Mouse (Mus musculus) heart, adult 8-10 months (tissue): ENCODE data around the gene Tspan4. TPM values are rescaled to one million over a fixed set of nuclear protein-coding genes. Genes with fewer than 3 reads are reported as not detected.

Source experiments
- DNase-seq: peaks from one replicate; pipeline ENCODE4 v3.0.0; 2022; ENCODE audit warnings: low spot score
- total RNA-seq, 4 experiments: library from RNA; stranded (reverse); gene quantifications; 2 replicates each; pipeline ENCODE4 v1.2.4; 2022

Gene Tspan4
- total RNA-seq, 4 experiments from 2014 or later: 25.8 to 45.3 (median 42.8) TPM

DNA sequence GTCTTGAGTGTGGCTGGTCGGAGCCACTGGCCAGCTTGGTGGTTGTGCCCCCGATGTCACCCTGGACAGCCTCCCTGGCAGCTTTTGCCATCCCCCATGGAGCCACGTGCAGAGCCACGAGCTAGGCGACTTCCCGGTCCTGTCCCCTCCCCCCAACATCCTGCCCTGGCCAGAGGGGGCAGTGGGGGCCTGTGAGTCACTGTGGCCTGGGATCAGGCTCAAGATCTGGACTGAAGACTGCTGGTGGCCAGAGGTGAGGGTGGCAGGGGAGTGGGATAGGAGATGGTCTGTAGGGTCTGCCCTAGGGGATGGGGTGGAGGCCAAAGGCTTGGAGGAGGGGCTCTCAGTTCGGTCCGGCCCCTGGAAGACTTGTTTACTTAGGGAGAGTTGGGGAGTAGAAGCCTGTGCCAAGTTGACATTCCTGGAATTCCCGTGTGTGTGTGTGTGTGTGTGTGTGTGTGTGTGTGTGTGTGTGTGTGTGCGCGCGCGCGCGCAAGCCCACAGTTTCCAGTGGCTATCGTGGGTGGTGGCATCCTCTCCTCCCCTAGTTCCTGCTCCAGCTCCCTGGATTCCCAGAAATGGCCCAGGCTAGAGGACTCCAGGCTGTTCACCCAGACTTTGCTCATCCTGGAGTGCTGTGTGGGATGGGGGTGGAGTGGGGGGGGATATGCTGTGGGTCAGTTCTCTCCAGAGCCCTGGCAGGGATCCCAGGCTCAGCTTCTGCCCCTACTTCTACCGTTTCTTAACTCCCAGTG, 1.4 kb downstream of the Tspan4 start:
- peak; percentile 88 for DNase-seq

DNA sequence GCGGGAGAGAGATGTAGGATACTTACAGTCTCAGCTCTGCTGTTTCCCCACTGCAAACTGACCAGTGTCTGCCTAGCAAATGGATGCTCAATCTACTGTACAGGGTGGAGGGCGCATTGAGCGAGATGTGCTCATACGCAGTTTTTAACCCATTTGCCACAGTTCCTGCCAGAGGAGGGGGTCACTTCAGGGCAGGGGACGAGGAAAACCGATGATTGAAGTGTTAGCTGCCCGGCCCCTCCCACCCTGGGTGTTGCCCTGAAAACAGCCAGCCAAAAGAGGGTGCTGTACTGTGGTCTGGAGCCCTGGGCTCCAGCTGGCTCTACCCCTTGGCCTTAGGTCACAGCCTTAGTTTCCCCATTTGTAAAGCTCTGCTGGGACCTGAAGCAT, 1.9 kb downstream of the Tspan4 start:
- DNase-seq: no peak

DNA sequence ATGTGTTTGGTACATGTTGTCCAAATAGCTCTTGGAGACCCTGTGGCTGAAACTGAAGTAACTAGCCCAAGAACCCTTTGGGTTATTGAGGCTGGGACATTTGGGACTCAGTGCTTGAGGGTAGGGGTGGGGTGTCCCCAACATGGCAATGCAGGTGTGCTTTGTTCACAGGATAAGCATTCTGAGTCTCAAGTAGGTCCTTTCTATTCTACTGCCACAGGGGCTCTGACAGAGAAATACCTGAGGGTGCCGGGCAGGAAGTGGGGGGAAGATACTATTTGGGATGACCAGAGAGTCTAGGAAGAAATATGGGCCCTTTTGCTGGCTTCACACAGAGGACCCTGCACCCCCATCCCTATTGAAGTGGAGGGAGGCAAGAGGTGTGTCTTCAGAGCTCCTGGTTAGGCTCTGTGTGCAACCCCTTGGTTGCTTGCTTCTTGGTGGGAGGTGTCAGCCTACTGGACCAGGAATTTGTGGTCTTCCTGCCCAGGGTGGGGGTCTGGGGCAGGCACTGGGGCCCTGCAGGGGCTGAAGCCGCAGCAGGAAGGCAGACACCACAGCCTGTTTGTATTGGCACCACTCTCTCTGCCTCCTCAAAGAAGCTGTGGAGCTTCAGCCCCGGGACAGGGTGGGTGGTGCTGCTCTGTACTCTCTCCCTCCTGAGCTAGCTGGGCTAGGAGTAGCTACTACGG, 2.7 kb downstream of the Tspan4 start:
- no peak for DNase-seq

DNA sequence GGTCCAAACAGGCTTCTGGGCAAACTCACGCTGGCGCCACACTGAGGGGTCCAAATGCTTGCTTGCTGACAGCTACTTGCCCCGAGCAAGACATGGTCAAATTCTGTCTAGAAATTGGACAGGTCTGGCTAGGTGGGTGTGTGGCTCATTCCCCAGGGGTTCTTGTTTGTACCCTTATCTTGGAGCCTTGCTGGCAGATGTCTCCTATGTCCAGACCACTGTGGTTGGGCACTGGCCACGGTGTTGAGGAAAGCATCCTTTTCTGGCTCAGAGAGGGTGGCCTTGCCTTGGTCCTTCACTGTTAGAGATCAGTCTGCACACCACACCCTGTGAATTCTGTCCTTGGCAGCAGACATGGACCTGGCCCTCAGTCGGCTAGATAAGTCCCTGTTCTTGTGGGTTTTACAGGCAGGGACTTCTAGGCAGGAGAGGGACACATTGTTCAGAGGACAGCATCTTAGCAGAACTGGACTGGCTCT, 3.3 kb downstream of the Tspan4 start:
- no peak for DNase-seq

DNA sequence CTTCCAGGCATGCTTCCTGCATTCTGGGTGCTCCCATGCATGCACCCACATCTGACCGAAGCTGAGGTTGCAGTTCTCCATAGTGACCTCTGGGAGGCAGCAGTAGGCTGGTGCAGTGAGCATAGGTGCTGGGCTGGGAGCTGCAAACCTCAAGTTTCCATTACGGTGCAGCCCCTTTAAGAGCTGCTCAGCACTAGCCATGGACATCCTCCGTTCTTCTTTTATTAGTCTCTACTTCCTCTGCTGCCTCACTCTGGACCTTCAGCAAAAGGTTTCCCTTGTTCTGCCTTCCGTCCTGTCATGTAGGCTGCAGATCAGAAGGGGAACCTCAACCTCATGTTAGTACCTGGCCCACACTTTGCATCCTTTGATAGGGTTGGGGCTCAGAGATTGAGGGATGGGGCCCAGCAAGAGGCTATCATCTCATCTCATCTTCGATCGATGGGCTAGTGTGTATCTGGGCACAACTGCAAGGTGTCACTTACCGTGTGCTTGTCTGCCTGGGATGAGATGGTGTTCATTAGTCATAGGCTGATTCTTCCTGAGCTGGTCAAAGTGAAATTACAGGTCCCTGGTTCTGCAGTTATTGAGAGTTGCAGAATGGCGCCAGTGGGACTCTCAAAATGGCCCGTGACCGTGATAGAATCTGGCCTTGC, 5.9 kb downstream of the Tspan4 start:
- DNase-seq: no peak

DNA sequence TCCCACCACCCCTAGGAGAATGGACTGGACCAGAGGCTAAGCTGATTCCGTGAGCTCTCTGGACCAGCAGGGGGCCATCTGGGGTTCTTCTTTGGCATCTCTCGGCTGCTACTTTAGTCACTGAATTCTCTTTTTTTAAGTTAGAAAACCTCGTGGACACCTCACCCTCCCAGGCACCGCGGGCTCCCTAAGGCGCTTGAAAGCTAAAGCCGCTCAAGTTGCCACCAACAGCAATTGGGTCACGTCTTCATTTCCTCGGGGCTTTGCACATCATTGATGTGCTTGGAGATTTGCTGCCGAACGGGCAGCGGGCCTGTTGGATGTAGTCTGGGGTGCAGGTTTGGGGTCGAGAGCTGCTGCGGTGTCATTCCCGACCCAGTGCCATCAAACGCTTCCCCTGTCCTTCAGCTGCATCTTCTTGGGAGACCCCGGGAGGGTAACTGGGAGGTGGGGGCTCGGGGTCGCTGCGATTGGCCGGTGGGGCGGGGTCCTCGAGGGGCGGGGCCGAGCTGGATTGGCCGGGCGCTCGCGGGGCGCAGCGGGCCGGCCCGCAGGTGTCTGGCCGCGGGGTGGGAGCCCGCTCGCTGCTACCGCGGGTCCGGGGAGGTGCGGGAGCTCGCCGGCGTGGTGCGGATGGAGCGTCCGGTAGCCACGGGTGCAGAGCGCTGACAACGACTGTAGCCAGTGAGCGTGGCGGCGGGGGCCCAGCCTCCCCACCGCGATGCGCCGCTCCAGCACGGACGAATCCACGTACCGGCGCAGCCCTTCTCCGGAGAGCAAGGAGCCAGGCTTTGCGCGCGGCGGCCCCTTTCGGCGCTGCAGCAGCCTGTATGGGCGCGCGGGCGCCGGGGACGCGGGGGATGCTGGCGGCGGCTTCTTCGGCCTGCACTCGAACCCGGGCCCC, 6.7 kb downstream of the Tspan4 start:
- no peak for DNase-seq

DNA sequence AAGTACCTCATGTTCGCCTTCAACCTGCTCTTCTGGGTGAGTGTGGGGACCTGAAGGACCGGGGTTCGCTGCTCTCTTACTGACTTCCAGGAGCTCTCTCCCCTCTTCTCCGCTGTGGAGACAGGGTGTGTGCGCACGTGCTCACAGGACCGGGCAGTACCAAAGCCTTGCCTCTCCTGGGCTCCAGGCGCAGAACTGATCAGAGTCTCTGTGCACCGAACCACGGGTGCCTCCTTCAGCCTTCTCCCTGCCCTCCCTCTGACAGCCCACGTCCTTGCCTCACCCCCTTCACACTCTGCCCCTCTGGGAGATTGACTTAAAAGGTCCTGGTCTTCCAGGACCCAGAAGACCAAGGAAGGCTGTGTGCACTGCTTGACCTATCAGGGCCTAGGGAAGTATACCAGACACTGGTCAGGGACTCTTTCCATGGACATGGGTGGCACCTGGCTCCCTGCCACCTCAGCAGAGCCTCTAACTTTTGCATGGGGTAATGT, 7.5 kb downstream of the Tspan4 start:
- DNase-seq: no peak

DNA sequence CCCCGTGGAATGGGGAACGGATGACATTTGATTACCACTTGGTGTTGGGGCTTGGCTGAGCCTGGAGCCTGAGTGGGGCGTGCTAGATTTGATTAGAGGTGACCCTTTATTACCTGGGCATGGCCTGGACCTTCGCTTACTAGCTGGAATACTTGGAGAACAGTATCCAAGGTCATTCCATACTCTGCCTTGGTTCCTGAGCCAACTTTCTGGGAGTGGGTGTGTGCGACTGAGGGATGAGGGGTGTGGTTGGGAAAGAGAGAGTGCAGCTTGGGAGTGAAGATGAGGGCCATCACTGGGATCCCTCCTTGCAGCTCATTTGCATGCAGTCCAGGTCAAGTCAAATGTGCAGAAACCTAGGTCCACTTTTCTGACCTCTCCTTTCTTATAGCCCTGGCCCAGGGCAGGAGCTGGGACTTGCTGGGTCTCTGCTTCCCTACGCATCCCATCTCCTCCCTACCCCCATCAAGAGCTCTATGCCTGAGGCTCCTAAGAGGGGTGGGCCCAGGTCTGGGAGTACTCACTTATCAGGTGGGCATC, 8.1 kb downstream of the Tspan4 start:
- no peak for DNase-seq

DNA sequence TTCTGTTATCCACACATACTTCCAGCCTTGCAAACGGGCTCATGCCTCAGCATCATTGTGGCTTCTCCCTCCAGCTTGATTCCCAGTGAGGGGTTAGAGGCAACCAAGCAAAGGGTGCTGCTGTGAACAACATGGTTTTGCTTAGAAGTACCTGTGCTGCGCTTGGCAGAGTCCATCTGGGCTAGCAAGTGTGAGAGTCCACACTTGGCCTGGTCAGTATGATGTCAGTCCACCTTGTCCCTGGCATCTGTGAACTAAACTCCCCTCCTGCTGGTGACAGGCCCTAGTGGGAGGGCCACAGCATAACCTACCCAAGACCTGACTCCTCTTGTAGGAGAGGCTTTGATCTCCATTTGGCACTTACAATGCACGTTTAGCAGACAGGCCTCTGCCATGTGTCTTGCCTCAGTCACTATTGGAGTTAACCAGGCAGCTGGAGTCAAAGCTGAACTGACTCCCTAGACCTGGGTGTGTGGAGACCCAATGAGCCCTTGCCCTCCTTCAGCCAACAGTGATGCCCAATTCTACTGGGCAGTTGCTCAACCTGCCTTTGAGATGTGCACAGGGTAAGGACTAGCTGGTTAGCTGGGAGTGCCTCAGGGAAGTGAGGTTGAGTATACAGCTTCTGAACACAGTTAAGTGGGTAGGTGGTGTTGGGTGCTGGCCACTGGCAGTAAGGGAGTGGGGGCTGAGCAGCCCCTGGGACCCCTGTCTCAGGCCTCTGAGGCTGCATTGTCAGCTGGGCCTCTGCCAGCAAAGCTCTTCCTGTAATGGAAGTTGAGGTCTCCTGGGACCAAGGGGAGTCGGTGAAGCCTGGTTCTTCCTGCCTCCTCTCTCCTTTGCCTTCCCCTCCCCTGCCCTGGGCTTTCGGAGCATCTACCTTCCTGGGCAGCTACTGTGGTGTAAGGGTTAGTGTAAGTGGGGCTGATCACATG, 9.4 kb downstream of the Tspan4 start:
- no peak for DNase-seq

DNA sequence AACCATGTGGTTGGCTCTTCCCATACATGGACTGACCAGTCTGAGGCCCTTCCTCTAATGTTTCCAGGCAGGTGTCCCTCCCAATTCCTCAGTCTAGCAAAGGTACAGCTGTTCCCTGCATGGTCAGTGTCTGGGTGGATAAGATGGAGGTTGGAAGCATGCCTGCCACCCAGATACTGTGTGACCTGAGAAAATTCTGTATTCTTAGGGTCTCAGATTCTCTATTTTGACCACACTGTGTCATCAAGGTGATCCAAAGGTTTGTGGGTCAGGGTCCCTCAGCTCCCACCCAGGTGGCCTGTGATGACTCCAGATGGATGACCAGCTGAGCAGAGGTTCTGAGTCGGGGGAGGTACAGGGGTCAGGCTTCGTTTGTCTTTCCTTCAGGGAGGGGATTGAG, 10.1 kb downstream of the Tspan4 start:
- no peak for DNase-seq

DNA sequence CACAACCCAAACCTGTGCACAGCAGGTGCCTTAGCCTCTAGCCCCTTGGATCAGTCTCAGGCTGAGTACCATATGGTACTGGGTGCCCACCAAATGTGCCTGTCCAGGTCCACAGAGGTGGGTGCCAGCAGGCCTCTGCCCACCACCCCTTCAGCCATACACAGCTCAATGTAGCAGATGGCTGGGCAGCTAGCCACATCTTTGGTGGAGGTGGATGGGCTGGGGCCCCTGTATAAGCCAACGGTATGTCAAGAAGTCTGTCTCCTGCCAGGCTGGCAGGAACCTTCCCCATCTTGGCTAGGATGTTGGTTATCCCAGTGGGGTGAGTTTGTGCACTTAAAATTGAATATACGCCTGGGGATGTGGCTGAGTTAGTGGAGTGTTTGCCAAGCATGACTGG, 10.6 kb downstream of the Tspan4 start:
- no peak for DNase-seq

DNA sequence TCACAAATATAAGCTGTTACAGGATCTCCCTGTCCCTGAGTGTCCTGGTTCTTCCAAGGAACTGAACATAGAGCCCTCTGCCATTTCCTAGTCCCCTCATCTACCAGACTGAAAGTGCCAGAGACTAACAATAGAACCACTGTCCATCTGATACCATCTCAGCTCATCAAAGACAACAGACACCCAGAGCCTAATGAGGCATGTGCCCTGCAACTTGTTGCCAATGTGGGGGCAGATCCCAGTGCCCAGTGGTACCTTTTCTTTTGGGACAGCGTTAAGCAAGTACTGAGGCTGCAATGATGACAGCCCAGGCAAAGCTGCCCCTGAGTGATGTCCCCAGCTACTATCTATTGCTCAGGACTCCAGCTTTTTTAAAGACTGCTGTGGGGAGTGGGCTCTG, 11.2 kb downstream of the Tspan4 start:
- no peak for DNase-seq

DNA sequence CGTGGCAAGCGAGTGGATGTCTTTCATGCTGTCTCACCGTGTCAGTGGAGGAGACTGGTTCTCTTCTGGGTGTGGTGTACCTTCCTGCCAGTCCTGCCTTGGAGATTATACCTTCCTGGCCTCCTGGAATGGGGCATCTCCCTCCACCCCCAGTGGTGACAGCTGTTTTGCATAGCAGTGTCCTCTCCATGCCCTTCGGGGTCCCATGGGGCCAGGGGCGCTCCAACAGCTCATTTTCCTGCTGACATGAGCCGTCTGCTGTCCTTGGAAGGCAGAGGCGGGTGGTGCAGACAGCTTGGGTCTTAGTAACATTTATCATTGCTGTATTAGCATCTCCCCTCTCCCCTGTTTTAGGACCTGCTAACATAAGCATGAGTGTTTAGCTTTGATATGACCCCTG, 12.1 kb downstream of the Tspan4 start:
- no peak for DNase-seq

DNA sequence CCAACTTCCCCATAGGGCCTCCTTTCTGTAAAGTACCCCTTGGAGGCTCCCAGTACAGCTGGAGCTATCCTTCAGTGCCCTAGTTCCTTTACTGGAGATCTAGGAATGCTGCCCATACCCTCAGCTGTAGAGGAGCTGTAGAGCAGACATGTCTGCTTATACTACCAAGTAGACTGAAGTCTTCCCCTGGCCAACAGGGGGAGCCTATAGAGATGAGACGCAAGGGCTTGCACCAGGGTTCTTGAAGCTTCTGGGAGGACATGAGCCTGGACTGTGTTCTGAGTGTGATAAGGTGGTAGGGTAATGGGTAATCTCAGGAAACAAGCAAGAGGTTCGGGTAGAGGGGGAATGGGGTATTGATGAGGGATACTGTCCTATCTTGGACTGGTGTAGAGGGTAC, 16.1 kb downstream of the Tspan4 start:
- DNase-seq: no peak

DNA sequence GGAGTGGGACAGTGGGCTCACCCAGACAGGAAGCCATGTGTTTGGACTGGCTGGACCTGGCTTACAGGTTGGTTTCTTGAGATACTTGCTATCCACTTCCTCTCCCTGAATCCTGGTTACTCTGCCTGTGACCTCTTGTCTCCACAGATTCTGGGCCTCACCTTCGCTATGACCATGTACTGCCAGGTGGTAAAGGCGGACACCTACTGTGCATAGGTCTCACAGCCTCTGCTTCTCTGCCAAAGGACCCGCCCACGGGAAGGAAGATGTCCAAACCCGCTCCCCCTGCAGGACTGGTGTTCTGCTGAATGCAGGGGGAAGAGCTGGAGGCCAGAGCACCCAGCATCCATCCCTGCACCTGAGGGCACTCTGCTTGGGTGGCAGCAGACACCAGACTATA, 17.7 kb downstream of the Tspan4 start:
- no peak for DNase-seq

DNA sequence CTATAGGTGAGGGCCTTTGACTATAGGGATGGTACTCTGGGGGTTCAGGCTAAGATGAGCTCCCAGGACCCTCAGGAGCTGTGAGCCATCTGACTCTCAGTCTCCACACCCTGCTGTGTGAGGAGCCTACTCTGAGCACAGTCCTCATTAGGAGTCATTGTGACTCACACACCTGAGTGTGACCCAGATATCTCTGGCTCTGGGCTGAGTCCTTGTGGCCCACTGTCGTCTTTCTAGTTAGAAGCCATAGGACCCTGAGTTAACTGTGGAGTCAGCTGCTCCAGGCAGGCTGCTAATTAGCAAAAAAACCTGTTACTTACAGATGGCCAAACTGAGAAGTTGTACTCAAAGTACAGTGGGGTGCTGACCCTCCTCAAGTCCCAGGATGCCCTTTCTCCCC, 18.7 kb downstream of the Tspan4 start:
- no peak for DNase-seq

DNA sequence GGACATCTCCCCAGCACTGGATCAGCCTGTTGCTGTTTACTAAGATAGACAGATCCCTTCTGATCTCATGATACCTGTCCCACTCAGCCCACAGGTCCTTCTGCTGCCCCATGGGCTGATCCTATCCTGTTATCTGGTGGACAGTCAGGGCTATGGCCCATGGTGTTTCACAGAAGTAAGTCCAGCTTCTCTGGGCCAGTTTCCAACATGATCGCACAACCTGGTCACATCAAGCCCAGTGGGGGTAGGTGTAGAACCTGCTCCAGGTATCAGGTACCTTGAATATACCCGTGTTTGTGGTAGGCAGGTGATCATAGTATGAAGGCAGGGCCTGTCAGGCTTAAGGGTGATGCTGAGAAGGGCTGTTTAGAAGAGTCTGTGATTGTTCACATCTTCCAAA, 20.3 kb downstream of the Tspan4 start:
- no peak for DNase-seq

DNA sequence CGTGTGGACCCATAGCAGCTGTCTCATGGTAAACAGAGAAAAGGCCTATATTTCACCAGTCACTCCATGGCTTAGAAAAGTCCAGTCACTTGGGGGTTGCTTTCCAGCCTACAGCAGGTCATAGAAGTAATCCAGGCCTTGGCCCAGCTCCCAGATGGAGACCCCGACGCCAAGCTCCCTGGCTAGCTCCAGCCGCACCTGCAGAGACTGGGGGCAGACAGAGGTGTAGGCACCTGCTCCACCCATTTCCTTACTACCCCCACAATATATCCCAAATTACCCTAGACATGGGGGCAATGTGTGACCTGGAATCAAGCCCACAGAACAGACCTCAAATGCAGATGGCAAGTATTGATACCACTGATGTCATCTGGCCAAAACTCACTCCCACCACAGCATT, 20.9 kb downstream of the Tspan4 start:
- no peak for DNase-seq

DNA sequence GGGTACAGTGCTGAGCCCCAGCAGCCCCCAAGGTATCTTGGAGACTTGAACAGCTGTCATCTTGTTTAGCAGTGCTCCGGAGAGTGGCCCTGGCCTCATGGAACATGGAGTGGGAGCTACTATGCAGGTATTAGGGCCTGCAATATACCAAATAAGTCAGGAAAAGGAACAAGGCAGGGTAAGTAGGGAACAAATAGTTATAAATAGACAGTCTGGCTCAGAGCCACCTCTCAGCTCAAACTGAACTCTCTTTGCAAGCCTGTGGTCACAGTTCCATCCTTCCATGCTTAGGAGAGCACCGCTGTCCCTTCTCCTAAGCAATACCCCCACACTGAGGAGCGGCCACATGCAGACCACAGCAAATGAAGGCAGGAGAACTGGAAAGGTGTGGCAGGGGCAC, 22.6 kb downstream of the Tspan4 start:
- DNase-seq: peak; percentile 40
